Mouse (Mus musculus) embryo, embryonic 10 days (tissue): ENCODE results near the gene Atf7ip.
A peak's percentile ranks its signal among the peaks of the same experiment; 100 is the strongest.

ENCODE experiments used
- DNase-seq: peaks from one replicate; pipeline ENCODE4 v3.0.0-alpha.2; 2015; ENCODE audit warnings: low spot score

Atf7ip gene

GRCm38 (mm10) chr6:136553767-136554569 lies 48.0 kb downstream of the Atf7ip start:
- DNase-seq: peak; percentile 84

DNA sequence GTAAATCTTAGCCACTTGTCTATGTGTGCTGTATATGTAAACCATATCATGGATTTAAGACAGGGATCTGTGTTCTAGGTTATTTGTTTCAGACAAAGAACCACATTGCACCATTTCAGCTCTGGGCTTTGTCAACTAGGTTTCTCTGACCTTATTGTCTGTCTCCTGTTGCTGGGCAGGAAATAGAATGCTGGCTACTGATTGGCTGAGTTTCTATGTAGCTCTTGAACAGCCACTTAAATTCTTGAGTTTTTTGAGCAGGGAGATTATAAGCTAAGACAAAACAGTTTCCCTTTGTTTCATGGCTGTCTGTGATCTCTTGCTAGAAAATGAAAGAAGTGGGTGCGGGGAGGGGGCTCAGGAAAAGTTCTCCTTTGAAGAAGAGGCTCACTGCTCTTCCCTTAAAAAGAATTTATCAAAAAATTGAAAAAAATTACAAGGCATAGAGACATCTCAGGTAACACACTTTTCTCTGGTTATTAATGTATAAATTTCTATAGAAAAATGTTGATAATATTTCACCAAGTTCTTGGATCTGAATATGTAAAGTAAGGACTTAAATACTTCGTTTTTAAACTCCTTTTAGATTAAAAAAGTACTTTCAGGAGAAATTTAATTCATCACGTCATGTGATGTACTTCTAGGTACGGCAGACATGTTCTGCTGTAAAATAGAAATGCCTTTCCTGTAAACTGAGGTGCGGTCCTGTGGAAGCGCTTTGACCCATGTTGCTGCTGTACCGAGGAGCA lies 49.0 kb downstream of the Atf7ip start:
- DNase-seq: peak; percentile 69

GRCm38 (mm10) chr6:136555523-136555915 lies 49.6 kb downstream of the Atf7ip start:
- DNase-seq: peak; percentile 76

GRCm38 (mm10) chr6:136558288-136559005 lies 52.5 kb downstream of the Atf7ip start:
- no peak for DNase-seq

GRCm38 (mm10) chr6:136566002-136566401 lies 60.0 kb downstream of the Atf7ip start:
- no peak for DNase-seq

DNA sequence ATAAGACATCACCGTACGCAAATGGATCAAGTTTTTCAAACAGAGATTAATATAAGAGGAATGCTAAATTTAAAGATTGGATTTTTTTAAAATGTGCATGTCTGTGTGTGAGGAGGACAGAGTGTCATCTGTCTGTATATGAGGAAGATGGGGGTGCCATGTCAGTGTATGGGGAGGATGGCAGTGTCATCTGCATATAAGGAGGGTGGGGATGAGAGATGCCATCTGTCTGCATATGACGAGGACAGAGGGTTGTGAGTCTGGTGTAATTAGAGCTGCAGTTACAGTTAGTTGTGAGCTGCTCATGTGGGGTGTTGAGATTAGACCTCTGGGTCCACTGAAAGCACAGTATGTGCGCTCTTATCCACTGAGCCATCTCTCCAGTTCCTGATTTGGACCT lies 84.8 kb downstream of the Atf7ip start:
- DNase-seq: no peak

GRCm38 (mm10) chr6:136594541-136594940 lies 88.6 kb downstream of the Atf7ip start:
- no peak for DNase-seq

DNA sequence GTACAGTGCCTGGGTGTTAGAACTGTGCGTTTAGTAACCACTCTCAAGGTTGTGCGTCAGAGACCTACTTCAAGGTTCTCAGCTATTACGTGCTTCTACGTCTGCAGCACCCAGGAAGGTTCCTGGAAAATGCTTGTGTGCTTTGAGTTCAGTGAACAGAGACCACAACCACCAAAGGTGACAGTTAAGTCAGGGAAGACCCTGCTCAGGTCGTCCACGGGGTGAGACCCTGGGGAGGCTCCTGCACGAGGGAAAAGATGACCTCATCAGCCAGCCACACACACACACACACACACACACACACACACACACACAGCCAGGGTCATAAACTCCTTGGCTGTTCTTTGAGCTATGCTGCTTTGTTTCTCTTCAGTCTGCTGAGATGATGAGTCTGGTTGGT lies 96.6 kb downstream of the Atf7ip start:
- DNase-seq: no peak

DNA sequence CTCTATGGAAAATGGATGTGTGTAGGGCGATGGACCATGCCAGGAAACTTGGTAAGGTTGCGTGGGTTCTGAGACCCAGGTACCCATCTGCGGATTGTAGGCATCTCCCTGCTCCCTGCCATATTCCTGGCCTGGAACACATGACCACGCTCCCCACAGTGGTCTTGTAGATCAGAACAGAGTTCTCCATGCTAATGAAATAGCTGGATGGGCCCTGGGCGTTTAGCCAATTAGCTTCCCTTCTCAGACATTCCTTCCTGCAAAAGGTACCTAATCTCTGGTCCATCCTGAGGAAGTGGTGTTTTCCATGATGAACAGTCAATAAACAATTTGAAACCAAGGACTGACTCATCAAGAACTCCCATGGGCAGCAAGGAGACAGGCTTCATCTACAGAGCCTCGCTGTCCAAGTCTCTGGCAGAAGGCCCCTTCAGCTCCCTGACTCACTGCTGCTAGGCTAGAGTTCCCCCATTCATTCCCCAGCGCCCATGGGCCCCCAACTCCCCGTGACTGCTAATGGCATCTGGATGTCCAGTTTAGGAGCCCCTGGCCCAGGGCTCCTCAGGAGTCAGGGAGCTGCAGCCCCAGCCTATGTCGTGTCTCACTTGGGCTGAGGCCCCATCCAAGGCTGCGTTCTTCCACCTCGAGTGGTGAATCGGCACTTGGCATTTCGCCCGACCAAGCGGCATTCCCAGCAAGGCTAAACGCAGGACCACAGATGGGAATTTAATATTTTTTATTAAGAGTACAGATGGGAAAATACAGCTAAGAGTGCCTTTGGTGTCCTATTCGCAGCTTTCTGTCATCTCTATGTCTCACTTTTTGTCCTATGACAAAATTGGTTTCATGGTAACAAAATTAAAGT lies 105.6 kb downstream of the Atf7ip start:
- DNase-seq: no peak

DNA sequence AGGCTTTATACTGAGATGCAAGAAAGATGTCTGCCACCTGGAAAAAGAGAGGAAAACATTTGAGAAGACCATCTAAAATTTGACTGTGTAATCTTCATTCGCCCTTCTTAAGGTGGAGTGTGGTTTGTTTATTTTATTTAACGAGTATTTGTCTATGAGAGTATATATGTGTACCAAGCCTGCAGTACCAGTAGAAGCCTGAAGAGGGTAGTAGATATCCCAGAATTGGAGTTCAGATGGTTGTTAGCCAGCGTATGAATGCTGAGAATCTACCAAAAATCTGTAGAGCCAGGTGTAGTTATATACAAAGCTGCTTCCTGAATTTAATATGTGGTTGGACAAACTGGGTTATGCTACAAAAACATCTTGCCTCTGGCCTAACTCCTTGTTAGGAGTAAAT lies 106.3 kb downstream of the Atf7ip start:
- DNase-seq: no peak

GRCm38 (mm10) chr6:136614156-136614555 lies 108.2 kb downstream of the Atf7ip start:
- no peak for DNase-seq

DNA sequence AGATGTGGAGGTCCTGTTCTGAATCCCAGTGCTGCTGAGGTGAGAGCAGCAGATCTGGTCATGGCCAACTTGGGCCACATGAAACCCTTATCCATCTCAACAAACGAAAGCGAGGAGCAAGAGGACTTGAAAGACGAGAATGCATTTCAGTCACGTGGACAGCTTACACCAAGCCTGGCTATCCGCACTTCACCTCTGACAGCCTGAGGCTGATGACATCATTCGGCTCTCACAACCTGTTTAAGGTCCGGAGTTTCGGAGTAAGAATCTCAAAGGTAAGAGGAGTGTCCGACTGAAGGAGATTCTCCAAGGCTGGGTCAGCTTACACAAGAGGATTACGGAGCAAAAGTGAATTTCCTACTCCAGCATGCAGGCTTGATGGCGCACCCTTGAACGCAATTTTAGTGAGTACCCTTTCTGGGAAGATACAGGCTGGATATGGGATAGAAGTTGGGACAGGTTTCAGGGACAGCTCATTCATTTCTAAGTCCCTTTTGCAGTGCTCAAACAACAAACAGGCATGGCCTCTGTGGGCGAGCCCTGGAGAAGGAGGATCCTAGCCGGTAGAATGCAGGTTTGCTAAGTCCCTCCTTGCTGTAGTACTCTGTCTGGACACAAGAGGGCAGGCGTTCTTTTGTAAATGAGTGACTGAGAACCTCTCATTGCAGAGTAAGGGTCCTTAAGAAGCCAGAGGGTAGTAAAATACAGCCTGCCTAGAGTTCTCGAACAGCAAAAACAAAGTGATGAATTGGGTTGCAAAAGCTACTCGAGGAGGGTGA lies 114.6 kb downstream of the Atf7ip start:
- peak; percentile 90 for DNase-seq

DNA sequence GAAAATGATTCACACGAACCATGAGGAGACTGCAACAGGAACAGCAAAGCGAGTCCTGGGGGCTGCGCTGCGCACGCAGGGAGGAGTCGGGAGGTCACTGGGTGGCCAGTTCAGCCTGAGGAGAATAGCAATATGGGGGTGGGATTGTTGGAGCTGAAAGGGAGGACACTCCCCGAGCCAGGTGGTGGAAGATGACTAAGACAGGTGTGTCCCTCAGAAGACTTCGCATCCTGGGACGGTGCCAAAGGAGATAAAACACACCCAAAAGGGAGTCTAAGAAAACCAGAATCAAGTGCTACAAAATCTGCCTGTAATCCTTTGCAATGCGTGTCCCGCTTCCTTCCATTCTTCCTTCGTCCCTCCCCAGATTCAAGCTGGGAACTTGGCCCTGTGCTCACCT lies 119.5 kb downstream of the Atf7ip start:
- no peak for DNase-seq

GRCm38 (mm10) chr6:136629639-136630038 lies 123.7 kb downstream of the Atf7ip start:
- DNase-seq: no peak

DNA sequence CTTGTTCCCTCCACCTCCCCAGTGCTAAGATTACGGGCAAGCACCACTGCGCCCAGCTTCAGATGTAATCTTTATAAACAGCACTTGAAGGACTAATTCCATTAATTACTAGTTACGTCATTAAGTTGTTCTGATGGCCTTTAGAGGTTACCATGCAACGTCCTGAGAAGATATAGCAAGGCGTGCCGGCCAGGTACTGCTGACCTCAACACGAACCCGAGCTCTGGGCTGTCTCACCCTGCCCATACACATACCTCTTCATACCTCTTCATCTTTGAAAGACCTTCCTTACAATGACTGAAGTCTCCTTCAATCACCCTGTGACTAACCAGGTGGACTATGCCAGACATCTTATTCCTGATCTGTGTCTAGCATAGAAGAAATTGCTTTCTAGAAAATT lies 125.6 kb downstream of the Atf7ip start:
- no peak for DNase-seq

- DNase-seq: no peak
Measured at GRCm38 (mm10) chr6:136631945-136632534, 126.1 kb downstream of the Atf7ip start.

DNA sequence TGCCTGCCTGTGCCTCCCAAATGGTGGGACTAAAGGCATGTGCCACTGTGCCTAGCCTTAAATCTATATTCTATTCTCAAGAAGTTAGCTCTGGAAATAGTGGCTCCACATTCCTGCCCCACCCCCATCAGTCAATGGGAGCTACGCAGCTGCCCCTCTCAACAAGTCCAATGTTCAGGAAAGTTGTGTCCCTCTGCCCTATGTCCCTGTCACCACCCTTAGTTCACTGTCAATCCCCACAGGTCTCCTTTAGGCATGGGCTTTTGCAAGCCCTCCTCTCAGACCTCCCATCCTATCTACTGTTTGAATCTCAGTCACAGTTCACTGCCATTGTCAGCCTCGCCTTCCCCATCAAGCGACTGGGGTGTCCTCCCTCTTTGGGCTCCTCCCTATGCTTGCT lies 127.2 kb downstream of the Atf7ip start:
- DNase-seq: no peak

GRCm38 (mm10) chr6:136633719-136634118 lies 127.8 kb downstream of the Atf7ip start:
- no peak for DNase-seq

GRCm38 (mm10) chr6:136634982-136635381 lies 129.0 kb downstream of the Atf7ip start:
- no peak for DNase-seq

DNA sequence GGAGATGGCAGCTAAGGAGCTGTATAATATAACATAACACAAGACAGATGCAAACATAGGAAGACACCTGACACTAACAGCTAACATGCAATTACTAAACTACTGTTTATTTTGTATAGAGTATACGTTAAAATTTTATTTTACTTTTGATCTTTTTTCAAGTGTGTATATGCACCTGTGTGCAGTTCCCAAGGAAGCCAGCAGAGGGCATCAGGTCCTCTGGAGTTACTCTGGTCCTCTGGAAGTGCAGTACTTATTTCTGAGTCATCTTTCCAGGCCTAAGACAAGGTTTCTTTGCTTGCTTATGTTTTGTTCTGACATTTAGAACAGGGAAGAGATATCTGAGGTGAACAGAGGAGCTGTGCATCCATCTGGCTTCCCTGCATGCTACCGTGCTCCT lies 138.2 kb downstream of the Atf7ip start:
- no peak for DNase-seq

DNA sequence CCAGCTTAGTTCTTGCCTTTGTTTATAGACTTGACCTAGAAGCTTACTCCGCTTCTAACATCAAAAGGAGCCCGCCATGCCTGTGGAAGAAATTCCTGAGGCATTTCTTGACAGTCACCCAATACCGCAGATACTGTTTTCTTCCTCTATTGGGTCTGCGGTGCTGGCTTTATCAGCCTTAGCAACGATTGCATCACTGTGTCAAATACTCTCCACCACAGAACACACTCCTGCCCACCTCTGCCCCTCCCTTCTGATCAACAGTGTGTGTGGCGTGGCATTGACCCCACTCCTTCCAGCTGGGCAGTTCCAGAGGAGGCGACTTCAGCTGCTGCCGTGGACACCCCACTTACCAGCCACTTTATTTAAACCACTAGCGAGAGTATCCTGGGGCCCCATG lies 139.8 kb downstream of the Atf7ip start:
- no peak for DNase-seq
